Mouse (Mus musculus) urinary bladder, adult 18-20 months (tissue): ENCODE data around the gene Pecam1.
"Not testable (repeated sequence)": the region's sequence is repeated elsewhere in the genome, so short reads cannot be mapped to it uniquely, and the experiment has no call there.

Experiments used
- DNase-seq, 2 experiments: peaks; one replicate each; pipeline ENCODE4 v3.0.0; 2022; ENCODE audit warnings: low spot score in 2 of 2, mixed read lengths in 2 of 2

The Pecam1 gene

DNA sequence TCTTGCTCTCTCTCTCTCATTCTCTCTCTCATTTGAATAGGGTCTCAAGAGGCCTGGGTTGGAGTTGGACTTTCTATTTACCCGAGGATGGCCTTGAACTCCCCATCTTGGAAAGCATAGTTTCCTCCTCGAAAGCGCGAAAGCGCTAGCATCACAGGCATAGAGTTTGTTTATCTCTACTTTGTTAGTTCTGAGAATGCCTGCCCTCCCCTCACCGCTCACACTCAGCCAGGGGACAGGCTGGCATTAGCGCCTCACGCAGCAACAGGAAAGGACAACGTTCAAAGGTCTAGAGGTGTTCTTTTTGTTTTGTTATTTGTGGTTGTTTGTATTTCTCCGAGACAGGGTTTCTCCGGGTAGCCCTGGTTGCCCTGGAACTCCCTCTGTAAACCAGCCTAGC, 82.6 kb downstream of the Pecam1 start:
- no peak for DNase-seq

DNA sequence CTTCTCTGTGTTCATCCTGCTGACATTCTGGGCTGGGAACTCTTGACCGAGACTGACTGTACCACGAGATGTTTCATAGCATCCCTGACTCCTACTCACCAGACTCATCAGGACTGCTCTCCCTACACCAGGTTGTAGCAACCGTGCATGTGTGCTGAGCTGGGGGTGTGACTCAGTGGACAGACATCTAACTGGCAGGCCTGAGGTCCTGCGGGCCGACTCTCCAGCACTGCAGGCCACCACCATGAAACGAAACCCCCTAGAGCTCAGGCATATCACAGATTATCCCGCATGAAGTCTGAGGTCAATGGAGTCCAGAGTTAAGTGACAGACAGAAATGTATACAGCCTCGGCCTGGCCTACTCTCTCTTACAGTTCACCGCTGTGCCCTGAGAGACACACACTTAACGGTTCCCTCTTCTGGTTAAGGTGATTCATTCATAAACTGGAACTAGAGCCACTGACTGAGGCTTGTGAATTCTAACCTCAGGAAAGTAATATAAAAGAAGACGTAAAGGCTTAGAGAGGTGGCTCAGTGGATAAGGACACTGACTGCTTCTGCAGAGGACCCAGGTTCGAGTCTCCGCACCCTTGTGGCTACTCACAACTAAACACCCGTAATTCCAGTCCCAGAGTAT, 83.8 kb downstream of the Pecam1 start:
- no peak for DNase-seq

DNA sequence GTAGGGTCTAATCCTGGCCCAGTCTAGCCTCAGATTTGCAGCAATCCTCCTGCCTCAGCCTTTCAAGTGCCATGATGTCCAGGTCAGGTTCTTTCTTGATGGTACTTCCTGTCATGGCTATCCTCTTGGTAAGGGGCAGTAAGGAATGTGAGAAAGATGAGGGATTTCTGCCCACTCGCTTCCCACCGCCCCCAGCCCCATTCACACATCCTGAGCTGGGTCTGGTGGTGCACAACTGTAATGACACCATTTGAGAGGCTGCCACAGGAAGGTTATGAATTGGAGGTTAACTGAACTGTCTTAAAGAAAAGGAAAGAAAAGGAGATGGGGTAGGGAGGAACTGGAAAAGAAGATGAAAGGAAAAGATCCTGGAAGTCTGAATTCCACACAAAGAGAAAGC, 84.6 kb downstream of the Pecam1 start:
- DNase-seq, result no peak

DNA sequence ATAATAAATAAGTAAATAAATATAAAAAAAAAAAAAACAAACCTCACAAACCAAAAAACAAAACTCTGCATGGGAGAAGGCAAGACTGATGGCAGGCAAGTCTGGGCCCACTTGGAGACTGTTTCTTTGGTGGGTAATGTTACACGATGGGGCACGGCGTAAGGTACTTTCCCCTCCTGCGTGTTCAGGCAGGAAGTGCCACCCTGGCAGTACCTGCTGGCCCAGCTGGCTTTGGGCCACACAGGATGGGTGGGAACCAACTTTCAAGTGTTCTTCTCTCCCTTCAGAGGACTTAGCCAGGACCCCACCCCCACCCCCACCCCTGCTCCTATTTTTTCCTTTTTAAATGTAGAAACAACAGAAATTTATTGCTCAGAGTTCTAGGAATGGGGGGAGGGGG, 85.1 kb downstream of the Pecam1 start:
- peak in 1 of 2 experiments; percentile 75 for DNase-seq

- DNase-seq, result no peak
Measured at GRCm38 (mm10) chr11:106664691-106665090, 85.7 kb downstream of the Pecam1 start.

- no peak for DNase-seq
Measured at GRCm38 (mm10) chr11:106663838-106664237, 86.6 kb downstream of the Pecam1 start.

DNA sequence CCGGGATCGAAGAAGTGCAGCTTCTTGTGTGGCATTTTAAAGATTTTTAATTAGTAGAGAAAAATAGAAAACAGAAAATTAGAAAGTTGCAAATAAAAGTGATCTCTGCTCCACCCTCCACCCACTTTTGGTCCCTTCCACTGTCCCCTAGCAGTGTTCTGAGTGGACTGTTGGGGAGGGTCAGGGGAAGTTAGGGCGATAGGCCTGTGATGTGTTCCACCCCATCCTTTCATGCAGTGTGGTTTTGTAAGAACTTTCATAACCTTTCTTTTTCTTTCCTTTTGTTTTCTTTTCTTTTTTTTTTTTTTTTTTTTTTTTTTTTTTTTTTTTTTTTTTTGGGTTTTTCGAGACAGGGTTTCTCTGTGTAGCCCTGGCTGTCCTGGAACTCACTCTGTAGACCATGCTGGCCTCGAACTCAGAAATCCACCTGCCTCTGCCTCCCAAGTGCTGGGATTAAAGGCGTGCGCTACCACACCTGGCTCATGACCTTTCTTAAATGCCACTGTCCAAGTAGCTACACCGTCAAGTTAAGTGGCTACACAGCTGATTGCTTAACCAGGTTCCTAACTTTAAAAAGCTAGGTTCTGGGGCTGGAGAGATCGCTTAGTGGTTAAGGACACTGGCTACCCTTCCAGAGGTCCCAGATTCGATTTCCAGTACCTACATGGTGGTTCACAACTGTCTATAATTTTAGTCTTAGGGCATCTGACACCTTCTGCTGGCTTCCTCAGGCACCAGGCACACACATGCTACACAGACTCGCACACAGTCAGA, 87.6 kb downstream of the Pecam1 start:
- no peak for DNase-seq

DNA sequence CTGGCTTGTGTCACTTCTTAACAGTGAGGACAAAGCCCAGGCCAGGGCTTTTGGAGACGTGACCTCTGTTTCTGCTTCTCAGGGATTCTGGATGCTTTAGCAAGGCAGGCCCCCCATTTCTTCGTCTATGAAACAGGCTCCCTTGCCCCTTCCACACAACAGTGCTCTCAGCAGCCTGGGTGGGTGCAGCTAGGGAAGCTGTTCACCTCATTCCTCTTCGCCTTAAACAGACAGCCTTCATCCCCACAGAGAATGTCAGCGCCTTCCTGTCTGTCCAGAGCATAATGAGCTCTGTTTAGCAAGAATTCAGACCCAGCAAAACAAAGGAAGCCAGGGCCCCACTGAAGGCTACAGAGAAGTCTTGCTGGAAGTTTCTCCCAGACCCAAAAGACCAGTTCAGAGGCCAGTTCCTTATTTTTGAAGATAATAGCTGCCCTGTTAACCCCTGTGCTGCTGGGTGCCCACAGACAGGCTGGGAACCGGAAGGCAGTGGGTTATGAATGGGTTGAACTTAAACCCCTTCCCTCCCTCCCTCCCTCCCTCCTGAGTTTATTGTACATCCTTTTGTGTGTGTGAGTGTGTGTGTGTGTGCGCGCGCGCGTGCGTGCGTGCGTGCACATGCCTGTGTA, 89.9 kb downstream of the Pecam1 start:
- no peak for DNase-seq

GRCm38 (mm10) chr11:106659598-106660295, 90.7 kb downstream of the Pecam1 start:
- peak in 1 of 2 experiments; percentile 75 for DNase-seq

DNA sequence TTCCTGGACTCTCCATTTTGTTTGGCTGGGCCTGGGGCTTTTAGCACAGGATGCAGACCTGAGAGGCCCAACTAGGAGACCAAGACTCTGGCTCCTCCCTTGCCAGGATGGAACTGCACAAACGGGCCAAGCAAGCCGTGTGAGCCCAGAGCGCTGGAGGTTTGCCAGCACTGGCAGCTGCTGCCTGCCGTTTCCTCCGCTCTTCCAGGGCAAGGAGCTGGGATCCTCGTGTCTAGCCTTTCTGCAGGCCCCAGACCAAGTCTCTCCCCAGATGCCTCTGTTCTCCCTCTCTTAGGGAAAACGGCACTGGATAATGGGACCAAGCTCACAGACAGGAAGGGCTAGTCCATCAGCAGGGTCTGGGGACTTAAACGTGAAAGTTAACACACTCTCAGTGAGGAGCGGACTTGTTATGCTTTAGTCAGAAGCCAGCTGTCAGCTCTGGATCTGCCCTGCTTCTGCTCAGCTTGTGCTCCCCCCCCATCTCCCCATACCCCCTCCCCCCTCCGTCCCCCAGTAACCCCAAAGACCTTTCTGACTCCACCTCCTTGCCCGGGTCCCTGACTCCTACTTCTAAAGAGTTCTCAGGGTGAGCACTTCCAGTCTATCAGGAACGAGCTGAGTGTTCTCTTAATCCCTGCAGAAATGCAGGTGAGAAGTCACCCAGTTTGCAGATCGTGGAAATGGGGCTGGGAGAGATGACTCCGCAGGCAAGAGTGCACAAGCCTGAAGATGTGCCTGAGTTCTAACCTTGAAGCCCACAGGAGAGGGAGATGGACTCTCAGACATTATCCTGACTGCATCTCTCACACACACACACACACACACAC, 92.2 kb downstream of the Pecam1 start:
- DNase-seq, result peak; percentile 77 to 79

GRCm38 (mm10) chr11:106656896-106657498, 93.4 kb downstream of the Pecam1 start:
- DNase-seq, result not testable (repeated sequence)

- peak; percentile 67 for DNase-seq
Measured at GRCm38 (mm10) chr11:106648347-106648746, 102.1 kb downstream of the Pecam1 start.

DNA sequence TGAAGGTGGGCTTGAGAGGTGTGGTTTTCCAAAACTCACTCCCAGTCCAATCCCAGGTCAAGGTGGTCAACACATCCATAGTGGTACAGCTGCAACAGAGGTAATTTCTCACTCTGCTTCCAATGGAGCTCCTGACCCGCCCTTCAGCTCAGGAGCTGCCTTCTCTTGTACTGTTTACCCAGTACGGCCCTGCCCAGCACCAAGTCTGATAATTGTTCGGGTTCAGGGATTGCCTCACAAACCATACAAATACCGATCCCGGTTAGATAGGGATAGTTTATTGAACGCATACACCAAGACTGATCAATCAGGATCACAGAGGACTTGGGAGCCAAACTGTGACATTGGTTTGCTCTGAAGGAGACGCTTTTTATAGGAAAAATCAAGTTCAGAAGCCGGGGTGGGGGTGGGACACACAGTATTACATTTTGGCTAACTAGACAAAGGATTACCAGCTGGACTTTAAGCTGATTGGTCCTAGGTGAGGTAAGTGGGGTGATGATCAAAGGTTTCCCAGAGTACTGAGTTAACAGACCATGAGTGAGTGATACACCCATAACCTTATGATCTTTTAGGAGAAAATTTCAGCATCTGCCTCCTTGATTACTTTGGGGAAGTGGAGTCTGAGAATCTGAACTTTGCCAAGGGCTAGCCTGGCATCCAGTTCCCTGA, 107.3 kb downstream of the Pecam1 start:
- no peak for DNase-seq

- DNase-seq, result no peak
Measured at GRCm38 (mm10) chr11:106641580-106641979, 108.8 kb downstream of the Pecam1 start.

DNA sequence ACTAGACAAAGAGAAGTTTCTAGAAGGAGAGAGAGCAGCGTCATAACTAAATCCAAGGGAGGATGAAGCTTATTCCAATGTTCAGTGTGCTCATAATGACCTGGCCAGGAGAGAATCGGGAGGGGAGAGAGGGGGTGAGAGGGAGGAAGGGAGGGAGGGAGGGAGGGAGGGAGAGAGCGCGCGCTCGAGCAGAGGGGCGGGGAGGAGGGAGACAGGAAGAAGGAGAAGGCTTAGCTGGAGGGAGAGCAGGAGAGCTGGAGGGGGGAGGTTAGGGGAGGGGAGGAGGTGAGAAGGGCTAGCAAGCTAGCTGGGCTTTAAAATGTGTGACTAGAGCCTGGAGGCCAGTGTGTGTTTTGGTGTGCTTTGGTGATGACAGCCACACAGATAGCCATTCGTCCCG, 110.4 kb downstream of the Pecam1 start:
- no peak for DNase-seq

GRCm38 (mm10) chr11:106639356-106639692, 111.1 kb downstream of the Pecam1 start:
- DNase-seq, result no peak

DNA sequence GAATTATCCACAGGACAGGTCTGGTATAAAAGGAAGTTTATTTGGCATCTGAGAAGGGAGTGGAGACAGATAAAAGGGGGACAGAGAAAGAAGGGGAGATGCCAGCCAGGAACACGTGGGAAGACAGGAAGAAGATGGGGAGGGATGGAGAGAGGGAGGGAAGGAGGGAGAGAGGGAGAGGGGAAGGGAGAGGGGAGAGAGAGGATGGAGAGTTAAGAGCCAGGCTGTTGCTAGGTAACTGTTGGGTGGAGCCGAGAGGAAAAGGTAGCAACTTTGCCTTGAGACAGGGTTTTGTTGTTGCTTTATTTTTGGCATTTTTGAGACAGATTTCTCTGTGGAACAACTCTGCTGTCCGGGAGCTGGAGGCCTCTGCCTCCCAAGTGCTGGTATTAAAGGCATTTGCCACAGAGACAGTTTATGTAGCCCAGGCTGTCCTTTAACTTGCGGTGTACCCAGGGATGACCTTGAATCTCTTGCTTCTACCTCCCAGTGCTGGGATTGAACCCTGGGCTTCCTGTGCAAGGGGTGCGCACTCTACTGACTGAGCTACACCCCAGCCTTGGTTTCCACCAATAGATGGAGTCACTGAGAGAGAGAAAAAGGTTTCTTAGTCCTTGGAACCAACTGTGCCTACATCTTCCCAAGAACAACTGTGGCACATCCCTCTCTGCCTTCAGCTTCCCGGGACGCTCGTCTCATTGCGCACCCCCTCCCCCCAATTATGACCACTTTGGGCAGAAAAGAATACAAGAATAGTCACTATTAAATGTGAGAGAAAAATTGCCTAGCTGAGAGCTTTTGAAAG, 111.7 kb downstream of the Pecam1 start:
- DNase-seq, result no peak

- no peak for DNase-seq
Measured at GRCm38 (mm10) chr11:106637754-106638153, 112.7 kb downstream of the Pecam1 start.

- no peak for DNase-seq
Measured at GRCm38 (mm10) chr11:106635946-106636345, 114.5 kb downstream of the Pecam1 start.

GRCm38 (mm10) chr11:106634175-106634574, 116.3 kb downstream of the Pecam1 start:
- not testable (repeated sequence) for DNase-seq
